Mouse (Mus musculus): ENCODE measurements around the gene Ube2a. TPM values are rescaled to one million over a fixed set of nuclear protein-coding genes. Genes with fewer than 3 reads are reported as not detected.

Ube2a gene
- polyA plus RNA-seq (2015; fragmentation: Nextera tagmentation; extraction: Ambion mirVana), result 115 and 117 TPM in 2 replicates

- Histone ChIP-seq H3K4me3 (replicated peaks) (peak within 1 kb of the TSS; percentile 57), H3K36me3 (no peaks in the 10 kb centered on the region), H3K9ac (replicated peaks) (peak within 1 kb of the TSS; percentile 68), H3K27me3 (replicated peaks) (no peaks in the 10 kb centered on the region), H3K9me3 (replicated peaks) (no peaks in the 10 kb centered on the region), H3K4me2 (peak within 1 kb of the TSS; percentile 58), H3K4me1 (peaks cover 7% of the 10 kb centered on the region; the same call in 1 of the 2 replicates), H3K27ac (replicated peaks) (peak within 1 kb of the TSS; percentile 77)
- peak; percentile 3; the same call in 1 of the 2 replicates for ATAC-seq (ENCODE audit: low FRiP score)
- whole genome bisulfite sequencing, result 25% methylated on average over 8 of the region's 8 CpGs
Observed at GRCm38 (mm10) chrX:36873765-36874164, at the start of gene Ube2a, which contains the start of gene C330007P06Rik. TSS of gene Ube2a (plus strand) at chrX:36873900. TSS of gene C330007P06Rik (minus strand) at chrX:36874111.

- no peaks in the 10 kb centered on the region for H3K9me3 ChIP-seq (replicated peaks)
- no peak overlapping the region for H3K9ac ChIP-seq (replicated peaks)
- H3K36me3 ChIP-seq, result no peaks in the 10 kb centered on the region
- no peaks in the 10 kb centered on the region for H3K27me3 ChIP-seq (replicated peaks)
- H3K27ac ChIP-seq (replicated peaks), result no peak overlapping the region
- WGBS, result 88% methylated on average over 10 of the region's 10 CpGs
- H3K4me3 ChIP-seq (replicated peaks), result no peak overlapping the region
- H3K4me2 ChIP-seq, result no peak overlapping the region
- no peaks in the 10 kb centered on the region for H3K4me1 ChIP-seq
- no peak for ATAC-seq (ENCODE audit: low FRiP score)
Observed at GRCm38 (mm10) chrX:36823932-36824711, 49.6 kb upstream of the Ube2a start.

GRCm38 (mm10) chrX:36825032-36825431 lies 48.7 kb upstream of the Ube2a start:
- H3K9ac ChIP-seq (replicated peaks), result no peak overlapping the region
- no peaks in the 10 kb centered on the region for H3K27me3 ChIP-seq (replicated peaks)
- WGBS, result 62% methylated on average over 2 of the region's 2 CpGs
- no peaks in the 10 kb centered on the region for H3K9me3 ChIP-seq (replicated peaks)
- no peak overlapping the region for H3K4me2 ChIP-seq
- H3K4me3 ChIP-seq (replicated peaks), result no peak overlapping the region
- no peaks in the 10 kb centered on the region for H3K36me3 ChIP-seq
- H3K27ac ChIP-seq (replicated peaks), result no peak overlapping the region
- ATAC-seq (ENCODE audit: low FRiP score), result no peak
- no peaks in the 10 kb centered on the region for H3K4me1 ChIP-seq

GRCm38 (mm10) chrX:36826873-36827272 lies 46.8 kb upstream of the Ube2a start:
- no peak overlapping the region for H3K9ac ChIP-seq (replicated peaks)
- H3K4me1 ChIP-seq, result no peaks in the 10 kb centered on the region
- 87% methylated on average over 5 of the region's 5 CpGs for WGBS
- H3K4me3 ChIP-seq (replicated peaks), result no peak overlapping the region
- no peak for ATAC-seq (ENCODE audit: low FRiP score)
- no peak overlapping the region for H3K27ac ChIP-seq (replicated peaks)
- no peaks in the 10 kb centered on the region for H3K27me3 ChIP-seq (replicated peaks)
- no peaks in the 10 kb centered on the region for H3K9me3 ChIP-seq (replicated peaks)
- no peaks in the 10 kb centered on the region for H3K36me3 ChIP-seq
- H3K4me2 ChIP-seq, result no peak overlapping the region

- WGBS, result 39% methylated on average over 5 of the region's 5 CpGs
- H3K9me3 ChIP-seq (replicated peaks), result no peaks in the 10 kb centered on the region
- ATAC-seq (ENCODE audit: low FRiP score), result no peak
- no peaks in the 10 kb centered on the region for H3K4me1 ChIP-seq
- no peak overlapping the region for H3K9ac ChIP-seq (replicated peaks)
- no peak overlapping the region for H3K4me2 ChIP-seq
- no peak overlapping the region for H3K27ac ChIP-seq (replicated peaks)
- H3K36me3 ChIP-seq, result no peaks in the 10 kb centered on the region
- no peak overlapping the region for H3K4me3 ChIP-seq (replicated peaks)
- no peaks in the 10 kb centered on the region for H3K27me3 ChIP-seq (replicated peaks)
Observed at GRCm38 (mm10) chrX:36830271-36830670, 43.4 kb upstream of the Ube2a start.

- Histone ChIP-seq H3K9me3 (replicated peaks) (no peaks in the 10 kb centered on the region), H3K4me1 (no peaks in the 10 kb centered on the region), H3K27me3 (replicated peaks) (no peaks in the 10 kb centered on the region), H3K9ac (replicated peaks) (no peak overlapping the region), H3K36me3 (no peaks in the 10 kb centered on the region), H3K4me3 (replicated peaks) (no peak overlapping the region), H3K4me2 (no peak overlapping the region), H3K27ac (replicated peaks) (no peak overlapping the region)
- WGBS, result 67% methylated on average over 4 of the region's 4 CpGs
- ATAC-seq (ENCODE audit: low FRiP score), result no peak
Observed at GRCm38 (mm10) chrX:36831632-36832031, 42.1 kb upstream of the Ube2a start.

- H3K36me3 ChIP-seq, result no peaks in the 10 kb centered on the region
- H3K27me3 ChIP-seq (replicated peaks), result no peaks in the 10 kb centered on the region
- H3K4me1 ChIP-seq, result no peaks in the 10 kb centered on the region
- no peaks in the 10 kb centered on the region for H3K9me3 ChIP-seq (replicated peaks)
- H3K4me2 ChIP-seq, result peak overlapping the region; percentile 52
- peak; percentile 72 for ATAC-seq (ENCODE audit: low FRiP score)
- WGBS, result 24% methylated on average over 19 of the region's 19 CpGs
- peak overlapping the region; percentile 20; the same call in 1 of the 2 replicates for H3K9ac ChIP-seq (replicated peaks)
- peak overlapping the region; percentile 71 for H3K27ac ChIP-seq (replicated peaks)
- peak overlapping the region; percentile 29 for H3K4me3 ChIP-seq (replicated peaks)
Observed at GRCm38 (mm10) chrX:36833397-36834084, 40.2 kb upstream of the Ube2a start.

GRCm38 (mm10) chrX:36837069-36837676 lies 36.5 kb upstream of the Ube2a start:
- H3K9ac ChIP-seq (replicated peaks), result no peak overlapping the region
- H3K4me1 ChIP-seq, result no peaks in the 10 kb centered on the region
- no peak for ATAC-seq (ENCODE audit: low FRiP score)
- no peaks in the 10 kb centered on the region for H3K27me3 ChIP-seq (replicated peaks)
- H3K36me3 ChIP-seq, result no peaks in the 10 kb centered on the region
- H3K27ac ChIP-seq (replicated peaks), result no peak overlapping the region
- H3K4me2 ChIP-seq, result no peak overlapping the region
- 71% methylated on average over 6 of the region's 6 CpGs for WGBS
- no peaks in the 10 kb centered on the region for H3K9me3 ChIP-seq (replicated peaks)
- H3K4me3 ChIP-seq (replicated peaks), result no peak overlapping the region

- H3K4me3 ChIP-seq (replicated peaks), result no peak overlapping the region
- no peak for ATAC-seq (ENCODE audit: low FRiP score)
- no peaks in the 10 kb centered on the region for H3K36me3 ChIP-seq
- no peaks in the 10 kb centered on the region for H3K9me3 ChIP-seq (replicated peaks)
- H3K9ac ChIP-seq (replicated peaks), result no peak overlapping the region
- no peak overlapping the region for H3K4me2 ChIP-seq
- 65% methylated on average over 7 of the region's 7 CpGs for WGBS
- no peak overlapping the region for H3K27ac ChIP-seq (replicated peaks)
- no peaks in the 10 kb centered on the region for H3K27me3 ChIP-seq (replicated peaks)
- no peaks in the 10 kb centered on the region for H3K4me1 ChIP-seq
Observed at GRCm38 (mm10) chrX:36839391-36839790, 34.3 kb upstream of the Ube2a start.

- Histone ChIP-seq H3K4me2 (no peak overlapping the region), H3K9ac (replicated peaks) (no peak overlapping the region), H3K9me3 (replicated peaks) (no peaks in the 10 kb centered on the region), H3K36me3 (no peaks in the 10 kb centered on the region), H3K27ac (replicated peaks) (no peak overlapping the region), H3K4me1 (no peaks in the 10 kb centered on the region), H3K4me3 (replicated peaks) (no peak overlapping the region), H3K27me3 (replicated peaks) (no peaks in the 10 kb centered on the region)
- whole genome bisulfite sequencing, result 83% methylated on average over 6 of the region's 6 CpGs
- no peak for ATAC-seq (ENCODE audit: low FRiP score)
Observed at GRCm38 (mm10) chrX:36841698-36842097, 32.0 kb upstream of the Ube2a start.

- Histone ChIP-seq H3K27me3 (replicated peaks) (no peaks in the 10 kb centered on the region), H3K27ac (replicated peaks) (no peak overlapping the region), H3K4me1 (no peaks in the 10 kb centered on the region), H3K4me2 (no peak overlapping the region), H3K4me3 (replicated peaks) (no peak overlapping the region), H3K9me3 (replicated peaks) (no peaks in the 10 kb centered on the region), H3K9ac (replicated peaks) (no peak overlapping the region), H3K36me3 (no peaks in the 10 kb centered on the region)
- WGBS, result 82% methylated on average over 4 of the region's 4 CpGs
- ATAC-seq (ENCODE audit: low FRiP score), result no peak
Observed at GRCm38 (mm10) chrX:36843346-36843990, 30.2 kb upstream of the Ube2a start.
